Mouse (Mus musculus): ENCODE measurements at regions not wholly inside any gene's neighbourhood (a gene's known extent, or its start where the extent isn't known, plus 50 kb on each side); places are given as distances from the start of the nearest gene placed in this dataset.

DNA sequence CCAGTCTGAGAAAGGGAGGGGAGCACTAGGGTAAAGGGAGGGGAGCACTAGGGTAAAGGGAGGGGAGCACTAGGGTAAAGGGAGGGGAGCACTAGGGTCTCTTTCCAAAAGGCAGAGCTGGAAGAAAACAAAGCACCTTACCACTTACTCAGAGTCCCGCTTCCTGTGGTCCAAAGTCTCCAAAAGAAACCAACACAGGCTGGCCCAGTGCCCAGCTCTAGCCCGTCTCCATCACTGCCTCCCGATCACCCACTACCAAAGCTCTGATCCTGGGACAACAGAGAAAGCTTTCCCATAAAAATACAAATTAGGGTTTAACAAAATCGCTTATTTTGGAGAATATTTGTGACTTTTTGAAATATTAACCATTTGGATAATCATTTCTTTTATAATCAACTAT, 188.4 kb upstream of the Ppp2r2d start:
- 78% methylated on average over 4 of the region's 4 CpGs for WGBS
- no peak for ATAC-seq (replicated peaks; ENCODE audit: low FRiP score)

DNA sequence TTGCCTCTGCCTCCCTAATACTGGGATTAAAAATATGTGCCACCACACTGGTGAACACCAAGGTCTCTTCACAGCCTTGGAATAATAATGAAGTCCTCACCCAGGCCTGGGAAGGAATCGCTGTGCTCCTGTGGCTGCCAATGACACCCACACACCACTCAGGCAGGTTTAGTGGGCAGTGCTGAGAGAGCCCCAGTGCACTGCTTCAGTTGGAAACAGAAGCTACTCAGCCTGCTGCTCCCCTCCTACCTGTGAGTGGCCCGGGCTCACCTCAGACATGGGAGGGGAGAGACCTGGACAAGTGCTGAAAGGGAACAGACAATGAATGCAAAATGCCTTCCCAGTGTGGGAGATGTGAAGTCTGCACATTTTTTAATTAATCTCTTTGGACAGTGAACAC, 188.8 kb upstream of the Ppp2r2d start:
- H3K9ac ChIP-seq (ENCODE audit: low read depth, low read length): no peak overlapping the region
- ATAC-seq (replicated peaks; ENCODE audit: low FRiP score): no peak
- no peaks in the 10 kb centered on the region for H3K4me1 ChIP-seq (replicated peaks; ENCODE audit: control insufficient read depth, insufficient read depth, low read length)
- no peak overlapping the region for H3K27ac ChIP-seq (ENCODE audit: low read depth, low read length)
- DNase-seq (ENCODE audit: low spot score): no peak
- H3K27me3 ChIP-seq (replicated peaks; ENCODE audit: control insufficient read depth, insufficient read depth, low read length): no peaks in the 10 kb centered on the region
- WGBS: 76% methylated on average over 2 of the region's 2 CpGs
- H3K36me3 ChIP-seq (ENCODE audit: control insufficient read depth, insufficient read depth, low read length): no peaks in the 10 kb centered on the region
- H3K4me3 ChIP-seq (ENCODE audit: low read depth, low read length): no peak overlapping the region
- no peak overlapping the region for H3K4me2 ChIP-seq
- no peaks in the 10 kb centered on the region for H3K9me3 ChIP-seq (ENCODE audit: control insufficient read depth, low read length)

More for the DNA sequence above, 188.4 kb upstream of the Ppp2r2d start:
- Histone ChIP-seq H3K4me3 (ENCODE audit: low read depth, low read length) (no peak overlapping the region), H3K9me3 (ENCODE audit: control insufficient read depth, low read length) (no peaks in the 10 kb centered on the region), H3K4me2 (no peak overlapping the region), H3K27me3 (replicated peaks; ENCODE audit: control insufficient read depth, insufficient read depth, low read length) (no peaks in the 10 kb centered on the region), H3K4me1 (replicated peaks; ENCODE audit: control insufficient read depth, insufficient read depth, low read length) (no peaks in the 10 kb centered on the region), H3K36me3 (ENCODE audit: control insufficient read depth, insufficient read depth, low read length) (no peaks in the 10 kb centered on the region), H3K9ac (ENCODE audit: low read depth, low read length) (no peak overlapping the region), H3K27ac (ENCODE audit: low read depth, low read length) (no peak overlapping the region)
- no peak for DNase-seq (ENCODE audit: low spot score)

DNA sequence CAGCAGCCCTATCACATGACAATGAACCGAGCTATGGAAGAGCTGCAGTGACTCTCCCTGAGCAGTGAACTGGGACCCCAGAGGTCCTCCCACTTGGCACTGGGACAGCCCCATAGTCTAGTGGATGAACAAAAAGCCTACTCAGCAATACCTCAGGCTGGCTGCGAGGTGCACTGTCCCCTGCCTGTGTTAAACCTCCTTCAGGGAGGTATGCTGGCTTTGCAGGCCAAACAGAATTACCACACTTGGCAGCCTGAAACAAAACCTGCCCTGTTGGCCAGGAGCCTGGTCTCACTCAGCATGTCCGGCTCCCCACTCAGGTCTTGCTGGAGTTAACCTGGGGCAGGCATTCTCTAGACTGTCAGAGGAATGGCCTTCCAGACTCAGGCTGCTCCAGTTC, 189.9 kb upstream of the Ppp2r2d start:
- Histone ChIP-seq H3K27ac (ENCODE audit: low read depth, low read length) (no peak overlapping the region), H3K4me2 (no peak overlapping the region), H3K27me3 (replicated peaks; ENCODE audit: control insufficient read depth, insufficient read depth, low read length) (no peaks in the 10 kb centered on the region), H3K4me1 (replicated peaks; ENCODE audit: control insufficient read depth, insufficient read depth, low read length) (no peaks in the 10 kb centered on the region), H3K9me3 (ENCODE audit: control insufficient read depth, low read length) (no peaks in the 10 kb centered on the region), H3K36me3 (ENCODE audit: control insufficient read depth, insufficient read depth, low read length) (no peaks in the 10 kb centered on the region), H3K9ac (ENCODE audit: low read depth, low read length) (no peak overlapping the region), H3K4me3 (ENCODE audit: low read depth, low read length) (no peak overlapping the region)
- ATAC-seq (replicated peaks; ENCODE audit: low FRiP score) (no peak), DNase-seq (ENCODE audit: low spot score) (no peak)
- 69% methylated on average over 3 of the region's 3 CpGs for WGBS

DNA sequence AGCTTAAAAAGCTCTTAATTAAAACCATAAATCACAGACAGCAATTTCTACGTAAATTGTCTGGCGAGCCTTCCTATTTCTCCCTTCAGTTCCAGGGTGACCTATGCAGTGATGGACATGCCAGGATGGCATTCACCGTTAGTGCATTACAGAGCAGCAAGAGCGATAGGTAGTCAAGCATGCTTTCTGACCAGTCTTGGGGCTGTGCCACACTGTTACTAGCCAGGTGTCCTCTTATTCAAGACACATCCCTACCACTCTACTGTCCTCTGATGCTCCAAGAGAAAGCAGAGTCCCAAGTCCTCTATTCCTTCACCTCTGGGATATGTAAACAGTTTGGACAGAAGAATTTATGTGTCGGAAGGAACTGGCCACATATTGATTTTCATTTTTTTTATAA, 194.9 kb upstream of the Ppp2r2d start:
- 85% methylated on average over 5 of the region's 5 CpGs for WGBS
- H3K4me1 ChIP-seq (replicated peaks; ENCODE audit: control insufficient read depth, insufficient read depth, low read length): no peaks in the 10 kb centered on the region
- H3K9me3 ChIP-seq (ENCODE audit: control insufficient read depth, low read length): no peaks in the 10 kb centered on the region
- H3K27ac ChIP-seq (ENCODE audit: low read depth, low read length): no peak overlapping the region
- H3K4me2 ChIP-seq: no peak overlapping the region
- H3K4me3 ChIP-seq (ENCODE audit: low read depth, low read length): no peak overlapping the region
- H3K27me3 ChIP-seq (replicated peaks; ENCODE audit: control insufficient read depth, insufficient read depth, low read length): no peaks in the 10 kb centered on the region
- ATAC-seq (replicated peaks; ENCODE audit: low FRiP score): no peak
- no peaks in the 10 kb centered on the region for H3K36me3 ChIP-seq (ENCODE audit: control insufficient read depth, insufficient read depth, low read length)
- DNase-seq (ENCODE audit: low spot score): no peak
- no peak overlapping the region for H3K9ac ChIP-seq (ENCODE audit: low read depth, low read length)

DNA sequence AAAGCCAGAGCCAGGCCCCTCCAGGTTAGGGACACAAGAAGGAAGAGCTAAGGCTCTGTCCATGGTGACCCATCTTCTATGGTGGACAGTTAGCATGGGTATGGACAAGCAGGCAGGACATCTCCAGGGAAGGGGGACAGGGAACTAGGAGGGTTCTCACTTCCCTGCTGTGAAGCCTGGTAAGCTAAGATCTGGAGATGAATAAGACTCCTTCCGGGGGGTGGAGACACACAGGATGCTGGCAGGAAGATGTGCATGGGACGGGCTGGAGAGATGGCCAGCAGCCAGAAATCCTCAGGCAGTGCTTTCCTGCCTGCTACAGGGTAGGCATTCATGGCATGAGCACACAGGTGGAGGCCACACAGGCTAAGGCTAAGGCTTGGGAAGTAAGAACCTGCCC, 198.2 kb upstream of the Ppp2r2d start:
- no peak for DNase-seq (ENCODE audit: low spot score)
- WGBS: 75% methylated on average over 2 of the region's 2 CpGs

DNA sequence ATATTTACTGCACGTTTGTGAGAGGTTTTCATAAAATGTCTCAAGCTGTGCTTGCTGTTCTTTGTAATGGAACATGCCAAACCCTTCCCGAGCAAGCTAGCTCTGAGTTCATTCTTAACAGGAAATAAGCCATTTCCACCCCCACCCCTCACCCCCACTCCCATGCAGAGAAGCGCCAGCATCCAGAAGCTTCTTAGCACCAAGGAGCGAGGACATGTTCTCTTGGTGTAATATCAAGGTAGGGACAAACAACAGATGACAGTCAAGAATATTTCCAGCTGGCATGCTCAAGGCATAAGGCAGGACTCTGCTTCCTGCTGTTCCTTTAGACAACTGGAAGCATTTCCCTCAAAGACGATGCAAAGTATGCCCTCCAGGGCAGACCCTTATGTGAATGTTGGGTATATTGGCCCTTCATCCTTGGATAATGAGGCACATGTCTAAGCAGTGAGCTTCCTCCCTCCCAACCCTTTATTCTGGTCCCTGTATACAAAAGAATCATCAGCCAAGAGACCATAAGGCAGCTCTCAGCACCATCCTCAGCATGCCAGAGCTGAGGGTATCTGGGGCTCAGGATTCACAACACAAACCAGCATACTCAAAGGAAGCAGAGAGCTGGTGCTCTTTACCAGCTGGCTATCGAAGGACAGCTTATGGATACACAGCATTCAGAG, 205.2 kb upstream of the Ppp2r2d start:
- no peak overlapping the region for H3K4me2 ChIP-seq
- no peak for DNase-seq (ENCODE audit: low spot score)
- no peaks in the 10 kb centered on the region for H3K9me3 ChIP-seq (ENCODE audit: control insufficient read depth, low read length)
- no peak overlapping the region for H3K9ac ChIP-seq (ENCODE audit: low read depth, low read length)
- no peaks in the 10 kb centered on the region for H3K4me1 ChIP-seq (replicated peaks; ENCODE audit: control insufficient read depth, insufficient read depth, low read length)
- H3K4me3 ChIP-seq (ENCODE audit: low read depth, low read length): no peak overlapping the region
- H3K27me3 ChIP-seq (replicated peaks; ENCODE audit: control insufficient read depth, insufficient read depth, low read length): no peaks in the 10 kb centered on the region
- WGBS: 62% methylated on average over 6 of the region's 6 CpGs
- H3K36me3 ChIP-seq (ENCODE audit: control insufficient read depth, insufficient read depth, low read length): no peaks in the 10 kb centered on the region
- no peak for ATAC-seq (replicated peaks; ENCODE audit: low FRiP score)
- H3K27ac ChIP-seq (ENCODE audit: low read depth, low read length): no peak overlapping the region

More for the DNA sequence above, 198.2 kb upstream of the Ppp2r2d start:
- Histone ChIP-seq H3K9me3 (ENCODE audit: control insufficient read depth, low read length) (no peaks in the 10 kb centered on the region), H3K36me3 (ENCODE audit: control insufficient read depth, insufficient read depth, low read length) (no peaks in the 10 kb centered on the region), H3K4me3 (ENCODE audit: low read depth, low read length) (no peak overlapping the region), H3K4me2 (no peak overlapping the region), H3K27ac (ENCODE audit: low read depth, low read length) (no peak overlapping the region), H3K4me1 (replicated peaks; ENCODE audit: control insufficient read depth, insufficient read depth, low read length) (no peaks in the 10 kb centered on the region), H3K9ac (ENCODE audit: low read depth, low read length) (no peak overlapping the region), H3K27me3 (replicated peaks; ENCODE audit: control insufficient read depth, insufficient read depth, low read length) (no peaks in the 10 kb centered on the region)
- no peak for ATAC-seq (replicated peaks; ENCODE audit: low FRiP score)

DNA sequence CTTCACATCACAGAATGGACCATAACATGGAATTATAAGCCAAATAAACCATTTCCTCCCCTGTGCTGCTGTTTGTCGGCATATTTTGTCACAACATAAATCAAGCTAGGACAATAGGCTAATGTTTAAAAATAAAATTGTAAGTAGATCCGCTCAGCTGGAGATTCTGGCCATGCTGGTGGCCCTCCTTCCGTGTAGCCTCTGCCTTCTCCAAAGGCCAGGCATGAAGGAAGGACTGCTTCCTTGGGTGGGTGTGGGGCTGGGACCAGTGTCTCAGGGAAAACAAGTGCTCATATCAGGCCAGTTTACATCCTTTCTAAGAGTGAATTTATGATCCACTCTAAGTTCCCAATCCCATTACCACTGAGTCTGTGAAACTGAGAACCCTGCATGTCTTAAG, 206.3 kb upstream of the Ppp2r2d start:
- DNase-seq (ENCODE audit: low spot score) (no peak), ATAC-seq (replicated peaks; ENCODE audit: low FRiP score) (no peak)
- 80% methylated on average over 3 of the region's 3 CpGs for WGBS
- no peaks in the 10 kb centered on the region for H3K9me3 ChIP-seq (ENCODE audit: control insufficient read depth, low read length)
- H3K36me3 ChIP-seq (ENCODE audit: control insufficient read depth, insufficient read depth, low read length): no peaks in the 10 kb centered on the region
- no peaks in the 10 kb centered on the region for H3K27me3 ChIP-seq (replicated peaks; ENCODE audit: control insufficient read depth, insufficient read depth, low read length)
- H3K9ac ChIP-seq (ENCODE audit: low read depth, low read length): no peak overlapping the region
- no peak overlapping the region for H3K4me2 ChIP-seq
- no peaks in the 10 kb centered on the region for H3K4me1 ChIP-seq (replicated peaks; ENCODE audit: control insufficient read depth, insufficient read depth, low read length)
- no peak overlapping the region for H3K27ac ChIP-seq (ENCODE audit: low read depth, low read length)
- H3K4me3 ChIP-seq (ENCODE audit: low read depth, low read length): no peak overlapping the region

DNA sequence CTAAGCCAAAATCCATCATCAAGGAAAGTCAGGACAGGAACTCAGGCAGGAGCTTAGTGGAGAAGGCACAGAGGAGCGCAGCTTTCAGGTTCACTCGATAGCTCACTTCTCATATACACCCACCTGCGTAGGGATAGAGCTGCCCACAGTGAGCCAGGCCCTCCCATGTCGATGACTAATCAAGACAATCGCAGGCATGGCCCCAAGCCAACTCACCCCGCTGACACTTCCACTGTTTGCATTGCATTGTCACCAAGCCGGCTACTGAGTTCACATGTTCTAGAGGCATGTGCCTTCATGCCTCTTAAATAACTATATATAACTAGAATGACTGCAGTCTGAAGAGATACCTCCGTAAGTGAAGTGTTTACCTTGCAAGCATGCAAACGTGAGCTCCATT, 219.8 kb upstream of the Ppp2r2d start:
- no peaks in the 10 kb centered on the region for H3K9me3 ChIP-seq (ENCODE audit: control insufficient read depth, low read length)
- no peak overlapping the region for H3K4me2 ChIP-seq
- H3K4me3 ChIP-seq (ENCODE audit: low read depth, low read length): no peak overlapping the region
- ATAC-seq (replicated peaks; ENCODE audit: low FRiP score) (no peak), DNase-seq (ENCODE audit: low spot score) (no peak)
- 87% methylated on average over 9 of the region's 9 CpGs for WGBS
- no peaks in the 10 kb centered on the region for H3K4me1 ChIP-seq (replicated peaks; ENCODE audit: control insufficient read depth, insufficient read depth, low read length)
- no peak overlapping the region for H3K9ac ChIP-seq (ENCODE audit: low read depth, low read length)
- H3K27ac ChIP-seq (ENCODE audit: low read depth, low read length): no peak overlapping the region
- no peaks in the 10 kb centered on the region for H3K36me3 ChIP-seq (ENCODE audit: control insufficient read depth, insufficient read depth, low read length)
- no peaks in the 10 kb centered on the region for H3K27me3 ChIP-seq (replicated peaks; ENCODE audit: control insufficient read depth, insufficient read depth, low read length)

DNA sequence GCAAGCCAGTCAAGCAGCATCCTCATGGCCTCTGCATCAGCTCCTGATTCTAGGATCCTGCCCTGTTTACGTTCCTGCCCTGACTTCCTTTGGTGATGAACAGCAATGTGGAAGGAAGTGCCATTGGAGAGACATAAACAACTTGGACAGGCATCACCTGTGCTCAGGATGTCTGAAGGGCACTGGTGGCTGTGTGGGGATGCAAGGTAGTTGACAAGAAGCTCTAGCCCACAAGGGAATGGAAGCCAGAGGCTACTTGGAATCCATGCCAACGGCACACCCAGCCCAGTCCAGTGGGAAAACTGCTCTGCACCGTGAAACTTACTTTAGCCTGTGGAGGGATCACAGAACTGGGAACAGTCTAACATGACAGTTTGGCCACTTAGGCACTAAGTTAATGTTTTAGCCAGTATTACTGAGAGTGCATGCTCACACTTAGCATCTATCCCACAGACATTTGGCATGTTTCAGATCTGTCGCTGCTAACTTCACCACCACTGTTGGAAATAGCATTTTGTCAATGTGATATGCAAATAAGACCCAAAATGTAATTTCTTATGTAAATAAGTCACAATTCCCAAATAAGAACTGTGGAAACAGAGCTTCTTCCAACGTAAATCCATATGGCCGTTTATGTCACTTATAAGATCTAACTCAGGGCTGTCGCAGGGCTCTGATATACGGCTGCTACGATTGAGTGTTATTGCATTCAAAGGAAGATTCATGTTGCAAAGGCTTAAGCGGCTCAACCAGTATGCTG, 223.5 kb upstream of the Tcerg1l start:
- H3K9me3 ChIP-seq (ENCODE audit: control insufficient read depth, low read length): no peaks in the 10 kb centered on the region
- H3K9ac ChIP-seq (ENCODE audit: low read depth, low read length): no peak overlapping the region
- ATAC-seq (replicated peaks; ENCODE audit: low FRiP score) (no peak), DNase-seq (ENCODE audit: low spot score) (no peak)
- no peak overlapping the region for H3K27ac ChIP-seq (ENCODE audit: low read depth, low read length)
- no peaks in the 10 kb centered on the region for H3K36me3 ChIP-seq (ENCODE audit: control insufficient read depth, insufficient read depth, low read length)
- H3K4me1 ChIP-seq (replicated peaks; ENCODE audit: control insufficient read depth, insufficient read depth, low read length): no peaks in the 10 kb centered on the region
- 86% methylated on average over 10 of the region's 10 CpGs for WGBS
- H3K4me3 ChIP-seq (ENCODE audit: low read depth, low read length): no peak overlapping the region
- H3K27me3 ChIP-seq (replicated peaks; ENCODE audit: control insufficient read depth, insufficient read depth, low read length): no peaks in the 10 kb centered on the region
- no peak overlapping the region for H3K4me2 ChIP-seq
